Mouse (Mus musculus) limb, embryonic 15.5 days (tissue): ENCODE measurements at regions not wholly inside any gene's neighbourhood (a gene's known extent, or its start where the extent isn't known, plus 50 kb on each side); places are given as distances from the start of the nearest gene placed in this dataset.

Source experiments
- ATAC-seq: fragments of 200-750 bp; cut with Nextera tagmentation; 2 replicates; pipeline ENCODE4 v1.8.0; 2017; ENCODE audit warnings: low read depth, moderate TSS enrichment; ENCODE audit not compliant: insufficient number of reproducible peaks, low FRiP score, low TSS enrichment
- H3K27ac ChIP-seq: fragments of 300-500 bp; sonication (generic); 2 replicates; pipeline ENCODE4 v1.5.1; 2015; ENCODE audit warnings: moderate library complexity, mild to moderate bottlenecking, inconsistent platforms
- H3K27me3 ChIP-seq: fragments of 300-500 bp; sonication (generic); 2 replicates; pipeline ENCODE4 v1.6.1; 2015; ENCODE audit warnings: inconsistent platforms
- H3K36me3 ChIP-seq: fragments of 300-500 bp; sonication (generic); 2 replicates; pipeline ENCODE4 v1.6.1; 2015; ENCODE audit warnings: inconsistent platforms
- H3K4me1 ChIP-seq: fragments of 300-500 bp; sonication (generic); 2 replicates; pipeline ENCODE4 v1.6.1; 2015; ENCODE audit warnings: inconsistent platforms
- H3K4me2 ChIP-seq: fragments of 300-500 bp; sonication (generic); 2 replicates; pipeline ENCODE4 v1.6.1; 2015; ENCODE audit warnings: mild to moderate bottlenecking, inconsistent platforms
- H3K4me3 ChIP-seq: fragments of 300-500 bp; sonication (generic); 2 replicates; pipeline ENCODE4 v1.5.1; 2015; ENCODE audit warnings: mild to moderate bottlenecking, inconsistent platforms
- H3K9ac ChIP-seq: fragments of 300-500 bp; sonication (generic); 2 replicates; pipeline ENCODE4 v1.6.1; 2015; ENCODE audit warnings: inconsistent platforms
- H3K9me3 ChIP-seq: fragments of 300-500 bp; sonication (generic); 2 replicates; pipeline ENCODE4 v1.6.1; 2016; ENCODE audit warnings: inconsistent platforms
- WGBS: fragments of 180-500 bp; shearing (Covaris S2); methylation state at CpG from one replicate; pipeline ENCODE4 v1.1.7; 2015; 5-methylcytosine and 5-hydroxymethylcytosine counted together

DNA sequence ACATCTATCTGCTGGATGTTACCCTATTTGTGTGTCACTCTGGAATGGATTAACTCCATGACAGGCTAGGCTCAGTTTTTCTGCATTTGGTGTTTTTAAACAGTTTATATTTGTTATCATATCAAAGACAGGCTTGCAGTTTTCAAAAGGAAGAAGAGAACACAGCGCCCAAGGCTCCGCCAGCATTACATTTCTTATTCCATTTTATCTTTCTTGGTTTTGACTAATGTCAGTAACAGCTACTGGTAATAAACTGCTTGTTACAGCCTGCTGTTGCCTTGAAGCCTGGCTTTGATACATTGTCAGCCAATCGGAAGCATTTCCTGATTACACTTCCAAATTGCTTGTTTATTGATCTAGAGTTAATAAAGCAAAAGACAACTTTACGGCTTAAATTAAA is 219.4 kb upstream of the Mdfic start:
- WGBS: 31% methylated on average over 4 of the region's 4 CpGs
- Histone ChIP-seq H3K4me1 (no peaks in the 10 kb centered on the region), H3K9me3 (no peaks in the 10 kb centered on the region), H3K27me3 (no peaks in the 10 kb centered on the region), H3K36me3 (no peaks in the 10 kb centered on the region), H3K27ac (no peak overlapping the region), H3K9ac (no peak overlapping the region), H3K4me2 (no peak overlapping the region), H3K4me3 (no peak overlapping the region)
- no peak for ATAC-seq

DNA sequence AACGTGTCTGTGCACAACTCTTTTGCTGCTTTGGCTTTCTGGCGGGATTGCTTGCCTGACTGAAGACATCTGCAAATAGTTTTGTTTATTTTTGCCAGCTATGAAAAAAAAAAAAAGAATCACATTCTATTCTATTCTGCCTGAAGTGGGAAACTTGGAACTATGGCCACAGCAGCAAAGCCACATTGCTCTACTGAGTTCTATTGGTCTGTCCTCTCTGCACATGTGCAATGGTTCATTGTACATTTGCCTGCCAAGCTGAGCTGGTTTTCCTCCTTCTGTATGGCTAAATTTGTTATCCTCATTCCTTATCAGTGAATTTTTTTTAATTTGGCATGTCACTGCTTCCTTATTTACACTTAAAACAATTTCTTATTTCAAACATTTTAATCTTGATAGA is 211.1 kb upstream of the Mdfic start:
- ATAC-seq: no peak
- no peak overlapping the region for H3K4me3 ChIP-seq
- H3K27ac ChIP-seq: no peak overlapping the region
- no peaks in the 10 kb centered on the region for H3K27me3 ChIP-seq
- H3K36me3 ChIP-seq: no peaks in the 10 kb centered on the region
- H3K4me1 ChIP-seq: no peaks in the 10 kb centered on the region
- H3K9me3 ChIP-seq: no peaks in the 10 kb centered on the region
- 63% methylated on average over 2 of the region's 2 CpGs for WGBS
- no peak overlapping the region for H3K4me2 ChIP-seq
- no peak overlapping the region for H3K9ac ChIP-seq

DNA sequence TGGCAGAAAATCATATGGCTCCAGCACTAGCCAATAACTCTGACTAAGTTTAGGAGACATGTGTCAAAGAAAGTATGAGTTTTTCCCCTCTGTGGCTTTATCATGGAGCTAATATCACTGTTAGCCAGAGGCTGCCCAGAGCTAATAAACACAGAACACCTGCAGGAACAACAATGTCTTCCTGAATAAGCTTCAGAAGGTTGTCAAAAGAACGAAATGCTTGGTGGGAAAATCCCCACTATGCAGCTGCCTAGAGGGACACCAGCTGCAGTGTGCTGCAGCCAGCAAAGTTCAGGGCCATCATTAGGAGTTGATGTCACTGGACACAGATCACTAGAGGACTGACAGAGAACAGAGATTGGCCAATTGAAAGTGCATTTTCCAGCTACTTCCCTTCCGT is 183.2 kb upstream of the Mdfic start:
- H3K27ac ChIP-seq: no peak overlapping the region
- no peaks in the 10 kb centered on the region for H3K36me3 ChIP-seq
- 59% methylated on average over 2 of the region's 2 CpGs for WGBS
- no peaks in the 10 kb centered on the region for H3K9me3 ChIP-seq
- no peak for ATAC-seq
- H3K4me2 ChIP-seq: no peak overlapping the region
- H3K27me3 ChIP-seq: no peaks in the 10 kb centered on the region
- no peak overlapping the region for H3K4me3 ChIP-seq
- H3K9ac ChIP-seq: no peak overlapping the region
- H3K4me1 ChIP-seq: no peaks in the 10 kb centered on the region

DNA sequence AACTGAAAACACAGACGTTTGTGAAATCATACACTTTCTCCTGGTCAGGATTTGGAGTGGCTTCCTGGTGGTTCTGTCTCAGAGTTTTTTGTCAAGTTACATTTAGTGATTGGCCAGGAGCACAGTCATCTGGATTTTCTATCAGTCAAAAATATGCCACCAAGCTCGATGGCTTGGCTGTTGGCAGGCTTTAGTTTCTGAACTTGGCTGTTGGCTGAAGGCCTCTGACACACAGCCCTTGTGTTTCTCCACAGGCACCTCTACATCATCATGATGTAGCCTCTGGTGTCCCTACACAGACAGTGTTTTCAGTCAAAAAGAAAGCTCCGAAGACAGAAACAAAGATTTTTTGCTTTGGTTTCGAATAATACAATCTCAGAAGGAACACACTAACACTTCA is 178.5 kb upstream of the Mdfic start:
- no peak for ATAC-seq
- H3K4me3 ChIP-seq: no peak overlapping the region
- no peak overlapping the region for H3K4me2 ChIP-seq
- 72% methylated on average over 4 of the region's 4 CpGs for WGBS
- no peaks in the 10 kb centered on the region for H3K27me3 ChIP-seq
- no peaks in the 10 kb centered on the region for H3K36me3 ChIP-seq
- H3K4me1 ChIP-seq: no peaks in the 10 kb centered on the region
- H3K9ac ChIP-seq: no peak overlapping the region
- no peaks in the 10 kb centered on the region for H3K9me3 ChIP-seq
- H3K27ac ChIP-seq: no peak overlapping the region

DNA sequence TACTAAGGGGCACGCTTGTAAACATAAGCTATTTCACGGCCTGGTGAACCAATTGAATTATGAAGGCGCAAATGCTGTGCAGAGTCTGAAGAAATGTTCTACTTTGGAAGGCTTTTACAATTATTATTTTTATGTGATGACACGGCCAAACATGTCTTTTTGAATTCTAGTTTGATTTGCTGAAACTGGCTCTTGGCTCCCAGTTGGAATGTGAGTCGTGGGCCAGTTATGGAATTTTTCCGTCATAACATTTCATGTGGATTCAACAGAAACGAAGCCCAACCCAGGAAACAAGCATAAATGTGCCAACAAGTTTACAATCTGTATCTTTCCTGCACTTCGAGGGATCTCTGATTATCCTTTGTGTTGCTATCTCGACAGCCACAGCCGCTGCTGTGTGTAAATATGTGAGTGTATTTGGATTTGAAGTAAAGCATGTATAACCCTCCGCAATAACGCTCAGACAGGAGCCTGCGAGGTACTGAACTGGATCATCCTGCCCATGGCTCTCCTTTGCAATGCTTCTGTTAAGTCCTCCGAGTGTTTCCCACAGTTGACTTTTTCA is 176.9 kb upstream of the Mdfic start:
- H3K4me2 ChIP-seq: no peak overlapping the region
- H3K27me3 ChIP-seq: no peaks in the 10 kb centered on the region
- H3K9ac ChIP-seq: no peak overlapping the region
- H3K27ac ChIP-seq: peak overlapping the region; percentile 54
- no peak for ATAC-seq
- no peaks in the 10 kb centered on the region for H3K36me3 ChIP-seq
- H3K9me3 ChIP-seq: no peaks in the 10 kb centered on the region
- 57% methylated on average over 14 of the region's 14 CpGs for WGBS
- no peak overlapping the region for H3K4me3 ChIP-seq
- H3K4me1 ChIP-seq: no peaks in the 10 kb centered on the region

DNA sequence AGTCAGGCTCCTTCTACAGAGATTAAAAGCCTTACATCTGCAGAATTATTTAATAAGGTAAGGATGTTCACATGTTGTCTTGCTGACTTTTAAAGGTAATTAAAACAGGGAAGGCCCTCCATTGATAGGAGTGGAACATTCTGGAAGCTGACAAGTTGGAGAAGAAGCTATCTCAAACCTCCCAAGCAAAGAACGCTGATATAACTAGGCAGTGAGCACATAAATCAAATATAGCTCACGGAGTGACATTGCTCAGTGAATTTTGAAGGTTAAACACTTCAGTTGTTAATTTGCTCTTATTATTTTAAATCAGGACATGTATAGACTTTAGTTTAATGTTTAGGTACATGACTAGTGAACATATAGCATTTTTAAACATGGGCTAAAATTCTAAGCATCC is 171.6 kb upstream of the Mdfic start:
- no peaks in the 10 kb centered on the region for H3K9me3 ChIP-seq
- H3K4me2 ChIP-seq: no peak overlapping the region
- H3K27ac ChIP-seq: no peak overlapping the region
- H3K9ac ChIP-seq: no peak overlapping the region
- no peaks in the 10 kb centered on the region for H3K27me3 ChIP-seq
- no peak for ATAC-seq
- no peaks in the 10 kb centered on the region for H3K4me1 ChIP-seq
- no peak overlapping the region for H3K4me3 ChIP-seq
- WGBS: 74% methylated on average over 2 of the region's 2 CpGs
- no peaks in the 10 kb centered on the region for H3K36me3 ChIP-seq

DNA sequence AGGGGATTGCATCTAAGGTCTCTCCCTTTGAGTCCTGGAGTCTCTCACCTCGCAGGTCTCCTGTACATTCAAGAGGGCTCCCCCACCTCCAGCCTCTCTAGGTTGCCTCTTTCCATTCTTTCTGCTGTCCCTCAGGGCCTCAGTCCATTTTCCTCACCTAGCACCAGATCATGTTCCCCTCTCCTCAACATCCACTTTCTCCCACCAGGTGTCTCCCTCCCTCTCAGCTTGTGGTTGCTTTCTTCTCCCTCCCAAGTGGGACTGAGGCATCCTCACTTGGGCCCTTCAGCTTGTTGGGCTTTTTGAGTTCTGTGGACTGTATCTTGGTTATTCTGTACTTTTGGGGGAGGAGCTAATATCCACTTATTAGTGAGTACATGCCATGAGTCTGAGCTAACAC is 127.7 kb upstream of the Mdfic start:
- Histone ChIP-seq H3K9me3 (no peaks in the 10 kb centered on the region), H3K9ac (no peak overlapping the region), H3K4me2 (no peak overlapping the region), H3K4me1 (no peaks in the 10 kb centered on the region), H3K36me3 (no peaks in the 10 kb centered on the region), H3K27me3 (no peaks in the 10 kb centered on the region), H3K4me3 (no peak overlapping the region), H3K27ac (no peak overlapping the region)
- WGBS: 54% methylated on average over 1 of the region's 1 CpGs
- ATAC-seq: no peak

DNA sequence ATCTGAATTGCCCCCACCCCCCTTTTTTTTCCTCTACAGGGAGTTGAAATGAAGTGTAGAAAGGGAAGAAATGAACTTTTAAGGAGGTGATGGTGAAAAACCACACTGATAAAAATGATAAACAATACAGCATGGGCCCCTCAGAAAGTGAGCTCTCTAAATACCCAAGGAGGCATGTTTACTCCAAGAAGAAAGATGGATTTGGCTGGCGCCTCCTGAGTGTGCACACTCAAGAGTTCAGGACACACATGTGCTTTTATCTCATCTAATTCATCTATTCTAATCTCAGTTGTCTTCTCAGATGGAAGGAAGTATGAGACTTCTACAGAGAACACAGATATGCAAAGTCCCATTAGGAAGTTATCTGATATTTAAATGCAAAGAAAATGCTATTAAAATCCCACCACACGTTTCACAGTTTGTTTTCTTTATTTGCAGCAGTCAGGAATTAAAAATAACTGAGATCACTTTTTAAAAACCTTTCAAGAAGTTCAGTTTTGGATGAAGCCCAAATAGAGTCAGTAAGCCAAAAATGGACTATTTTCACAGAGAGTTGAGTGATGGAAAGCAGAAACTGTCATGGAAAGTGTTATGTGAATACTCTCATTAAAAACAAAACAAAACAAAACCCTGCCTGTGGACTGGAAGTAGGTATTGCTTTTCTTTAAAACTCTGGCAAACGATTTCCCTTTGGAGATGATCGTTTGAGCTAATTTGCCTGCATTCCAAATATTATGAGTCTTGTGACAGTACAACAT is 123.1 kb upstream of the Mdfic start:
- Histone ChIP-seq H3K27ac (no peak overlapping the region), H3K27me3 (no peaks in the 10 kb centered on the region), H3K36me3 (no peaks in the 10 kb centered on the region), H3K9ac (no peak overlapping the region), H3K4me1 (no peaks in the 10 kb centered on the region), H3K4me3 (no peak overlapping the region), H3K9me3 (no peaks in the 10 kb centered on the region), H3K4me2 (no peak overlapping the region)
- no peak for ATAC-seq
- 31% methylated on average over 4 of the region's 4 CpGs for WGBS

DNA sequence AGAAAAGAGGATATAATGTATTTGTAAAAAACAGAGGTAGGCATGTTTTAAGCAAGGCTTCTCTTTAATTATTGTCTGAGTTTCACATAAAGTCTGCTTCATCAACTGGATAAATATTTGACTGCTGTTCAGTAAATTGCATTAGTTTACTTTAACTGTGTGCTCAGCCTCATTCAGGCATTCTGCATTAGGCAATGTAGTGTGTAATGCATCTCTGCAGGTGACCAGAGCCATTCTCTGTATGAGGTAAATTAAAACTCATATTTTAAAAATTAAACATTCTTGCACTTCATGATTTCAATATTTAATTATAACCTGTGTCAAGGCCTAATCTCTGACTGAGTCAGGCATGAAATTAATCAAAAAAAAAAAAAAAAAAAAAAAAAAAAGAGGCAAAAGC is 110.3 kb upstream of the Mdfic start:
- H3K27me3 ChIP-seq: no peaks in the 10 kb centered on the region
- no peak for ATAC-seq

DNA sequence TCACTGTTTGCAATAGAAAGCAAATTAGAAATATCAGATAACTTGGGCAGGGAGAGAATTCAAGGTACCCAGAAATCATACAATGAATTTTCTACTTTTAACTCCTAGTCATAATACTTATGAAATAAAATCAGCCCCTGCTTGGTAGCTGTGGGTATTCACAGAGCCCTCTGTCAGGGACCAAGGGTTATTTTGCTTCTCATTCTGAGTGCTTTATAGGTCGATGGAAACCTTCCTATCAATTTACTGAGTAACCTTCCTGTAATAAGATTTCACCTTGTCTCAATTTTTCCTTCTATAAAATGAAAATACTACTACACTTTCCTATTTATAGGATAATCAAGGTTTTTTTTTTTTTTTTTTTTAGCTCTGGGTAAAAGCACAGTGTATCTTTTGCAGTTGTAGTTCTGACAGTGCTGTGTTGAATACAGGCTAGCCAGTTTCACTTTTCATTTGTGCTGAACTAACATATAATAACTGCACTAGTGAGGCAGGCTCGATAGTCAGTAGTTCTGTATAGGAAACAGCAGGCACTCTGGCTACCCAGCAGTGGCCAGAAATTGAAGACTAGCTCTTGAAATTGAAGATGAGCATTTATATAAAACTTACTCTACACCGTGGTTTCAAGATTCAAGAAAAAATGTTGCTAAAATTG is 94.4 kb upstream of the Mdfic start:
- Histone ChIP-seq H3K27ac (no peak overlapping the region), H3K9ac (no peak overlapping the region), H3K4me3 (no peak overlapping the region), H3K4me2 (no peak overlapping the region), H3K36me3 (no peaks in the 10 kb centered on the region), H3K9me3 (no peaks in the 10 kb centered on the region), H3K27me3 (no peaks in the 10 kb centered on the region), H3K4me1 (no peaks in the 10 kb centered on the region)
- 70% methylated on average over 3 of the region's 3 CpGs for WGBS
- no peak for ATAC-seq

More for the DNA sequence above, 110.3 kb upstream of the Mdfic start:
- Histone ChIP-seq H3K27ac (no peak overlapping the region), H3K4me1 (no peaks in the 10 kb centered on the region), H3K9ac (no peak overlapping the region), H3K36me3 (no peaks in the 10 kb centered on the region), H3K9me3 (no peaks in the 10 kb centered on the region), H3K4me3 (no peak overlapping the region), H3K4me2 (no peak overlapping the region)

DNA sequence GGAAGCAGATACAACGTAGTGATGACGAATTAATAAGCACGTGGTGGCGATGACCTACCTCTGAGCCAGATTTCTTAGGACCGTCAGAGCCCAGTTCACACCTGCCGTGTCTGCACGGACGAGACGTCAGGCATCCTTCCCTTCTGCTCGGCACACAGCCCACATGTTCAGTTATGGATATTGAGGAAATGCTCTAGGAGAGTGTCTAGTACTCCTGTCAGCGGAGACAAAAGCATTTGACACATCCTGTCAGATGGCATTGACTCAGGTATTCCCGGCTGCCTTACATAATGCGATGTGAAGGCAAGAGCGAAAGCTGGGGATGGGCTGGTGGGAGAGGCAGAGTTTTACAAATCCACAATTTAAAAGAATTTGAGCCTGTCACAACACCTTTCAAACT is 81.9 kb upstream of the Mdfic start:
- 0 out of 2 replicates have a peak, but pooled peaks cover 7% of the 10 kb centered on the region for H3K4me1 ChIP-seq
- no peak overlapping the region for H3K4me2 ChIP-seq
- 68% methylated on average over 14 of the region's 14 CpGs for WGBS
- H3K9ac ChIP-seq: no peak overlapping the region
- H3K4me3 ChIP-seq: no peak overlapping the region
- no peaks in the 10 kb centered on the region for H3K27me3 ChIP-seq
- no peaks in the 10 kb centered on the region for H3K9me3 ChIP-seq
- ATAC-seq: no peak
- no peaks in the 10 kb centered on the region for H3K36me3 ChIP-seq
- peak overlapping the region; percentile 24; the same call in 1 of the 2 replicates for H3K27ac ChIP-seq

DNA sequence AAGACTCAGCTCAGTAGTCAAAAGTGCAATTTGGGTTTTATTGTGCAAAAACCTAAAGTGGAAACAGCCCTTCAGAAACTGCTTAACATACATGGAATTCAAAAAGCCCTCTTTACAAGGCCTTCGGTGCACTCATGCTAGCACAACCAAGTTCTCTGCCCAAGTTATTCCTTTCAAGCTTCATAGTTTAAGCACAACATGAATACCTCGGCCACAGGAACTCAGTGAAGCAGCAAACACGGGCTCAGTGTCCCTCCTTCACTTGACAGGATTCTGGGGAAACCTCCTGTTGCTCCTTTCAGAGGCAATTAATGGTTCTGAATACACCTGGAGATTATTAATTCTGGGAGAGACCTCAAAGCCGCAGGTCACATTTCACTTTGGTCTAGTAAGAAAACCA is 81.1 kb upstream of the Mdfic start:
- Histone ChIP-seq H3K4me2 (no peak overlapping the region), H3K9me3 (no peaks in the 10 kb centered on the region), H3K36me3 (no peaks in the 10 kb centered on the region), H3K27ac (peak overlapping the region; percentile 75), H3K27me3 (no peaks in the 10 kb centered on the region), H3K4me1 (0 out of 2 replicates have a peak, but pooled peaks cover 7% of the 10 kb centered on the region), H3K4me3 (no peak overlapping the region), H3K9ac (no peak overlapping the region)
- ATAC-seq: peak; percentile 52; the same call in 1 of the 2 replicates
- 20% methylated on average over 4 of the region's 4 CpGs for WGBS
